Mouse (Mus musculus) gastrocnemius, postnatal 36 days (tissue): Measurements from ENCODE around the gene Agxt. TPM values are rescaled to one million over a fixed set of nuclear protein-coding genes. Genes with fewer than 3 reads are reported as not detected.

Source experiments
- DNase-seq, 2 experiments: peaks; one replicate each; pipeline ENCODE4 v3.0.0; 2022
- intact Hi-C: fragments of 180-260 bp; cut with DNase I; formaldehyde crosslinking; loops from one replicate; pipeline ENCODE4 v1.15.1; 2025
- total RNA-seq, 2 experiments: library from RNA; stranded (reverse); gene quantifications; 2 replicates each; pipeline ENCODE4 v1.2.3; 2021

The Agxt gene
- total RNA-seq, 2 experiments from 2014 or later = 0.28 TPM; not detected in 1

GRCm38 (mm10) chr1:93184071-93184828 lies 49.2 kb downstream of the Agxt start:
- intact Hi-C loops = no loop called here
- no peak for DNase-seq

GRCm38 (mm10) chr1:93190726-93191305 lies 55.8 kb downstream of the Agxt start:
- DNase-seq = no peak

GRCm38 (mm10) chr1:93194961-93195360 lies 59.9 kb downstream of the Agxt start:
- no peak for DNase-seq
- intact Hi-C loops = no loop called here

More at GRCm38 (mm10) chr1:93190726-93191305, 55.8 kb downstream of the Agxt start:
- intact Hi-C loops = no loop called here

Other genes with a start within 250 kb of the Agxt start
- gene Ankmy1, start 232.3 kb upstream of the Agxt start, total RNA-seq = under 1 TPM; 0.10 to 0.18 TPM
- gene Dusp28, start 228.3 kb upstream of the Agxt start, total RNA-seq = 10 to 100 TPM; 20.4 to 22.2 TPM
- gene Rnpepl1, start 224.5 kb upstream of the Agxt start, total RNA-seq = 10 to 100 TPM; 62.7 to 66.0 TPM
- 1 to 10 TPM; 3.4 to 4.8 TPM for gene Capn10, start 200.9 kb upstream of the Agxt start, total RNA-seq
- gene Gpr35, start 184.4 kb upstream of the Agxt start, total RNA-seq = under 1 TPM in 1 of 2 experiments, not detected in 1; 0.39 TPM
- not detected for gene Aqp12, start 128.9 kb upstream of the Agxt start, total RNA-seq
- gene Kif1a, start 33.3 kb upstream of the Agxt start, total RNA-seq = 1 to 10 TPM in 1 of 2 experiments, under 1 TPM in 1; 0.64 to 1.6 TPM
- not detected for gene 2310007B03Rik, start 25.7 kb downstream of the Agxt start, total RNA-seq
- gene Crocc2, start 33.5 kb downstream of the Agxt start, total RNA-seq = not detected
- gene Sned1, start 100.6 kb downstream of the Agxt start, total RNA-seq = 1 to 10 TPM; 4.3 to 5.4 TPM
- gene Mterf4, start 170.7 kb downstream of the Agxt start, total RNA-seq = 10 to 100 TPM in 1 of 2 experiments, 1 to 10 TPM in 1; 8.7 to 11.3 TPM
- 10 to 100 TPM; 18.9 to 22.7 TPM for gene Ppp1r7, start 207.6 kb downstream of the Agxt start, total RNA-seq
- gene Pask, start 208.2 kb downstream of the Agxt start, total RNA-seq = under 1 TPM; 0.20 TPM
- gene Ano7, start 238.7 kb downstream of the Agxt start, total RNA-seq = not detected